Mouse (Mus musculus): ENCODE measurements around the gene Gipc3. TPM values are rescaled to one million over a fixed set of nuclear protein-coding genes. Genes with fewer than 3 reads are reported as not detected.

Gene Gipc3
- polyA plus RNA-seq, 1 experiment, result 1.2 TPM

DNA sequence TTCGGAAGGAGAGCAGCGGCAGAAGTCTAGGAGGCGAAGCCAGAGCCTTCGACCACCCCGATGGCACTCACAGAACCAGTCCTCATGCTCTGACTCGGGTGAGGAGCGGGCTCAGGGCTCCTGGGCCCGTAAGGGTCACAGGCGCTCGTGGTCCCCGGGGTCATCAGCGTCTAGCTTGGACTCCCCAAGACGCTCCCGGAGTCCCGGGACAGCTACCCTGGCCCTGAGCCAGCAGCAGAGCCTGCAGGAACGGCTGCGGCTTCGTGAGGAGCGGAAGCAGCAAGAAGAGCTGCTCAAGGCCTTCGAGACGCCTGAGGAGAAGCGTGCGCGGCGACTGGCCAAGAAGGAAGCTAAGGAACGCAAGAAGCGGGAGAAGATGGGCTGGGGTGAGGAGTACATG is 20.6 kb downstream of the Gipc3 start:
- Histone ChIP-seq H3K4me3 (ENCODE audit: low read depth, low read length) (no peak overlapping the region; the same call in 1 of the 2 replicates), H3K36me3 (ENCODE audit: control insufficient read depth, insufficient read depth, low read length) (peaks cover 49% of the 10 kb centered on the region), H3K27ac (ENCODE audit: insufficient read depth, low read depth, low read length) (no peak overlapping the region), H3K27me3 (ENCODE audit: control insufficient read depth, insufficient read depth, low read length) (no peaks in the 10 kb centered on the region), H3K4me1 (ENCODE audit: control insufficient read depth, insufficient read depth, insufficient read length, low read length) (peaks cover 23% of the 10 kb centered on the region)
- TF ChIP-seq CTCF (IDR thresholded peaks at IDR 0.05; ENCODE audit: extremely low read depth, insufficient read length, insufficient replicate concordance, low read depth, low read length), result no peak
- TF ChIP-seq POLR2A (IDR thresholded peaks at IDR 0.05; ENCODE audit: low read depth, low read length), result no peak
- WGBS, result 91% methylated on average over 27 of the region's 27 CpGs

DNA sequence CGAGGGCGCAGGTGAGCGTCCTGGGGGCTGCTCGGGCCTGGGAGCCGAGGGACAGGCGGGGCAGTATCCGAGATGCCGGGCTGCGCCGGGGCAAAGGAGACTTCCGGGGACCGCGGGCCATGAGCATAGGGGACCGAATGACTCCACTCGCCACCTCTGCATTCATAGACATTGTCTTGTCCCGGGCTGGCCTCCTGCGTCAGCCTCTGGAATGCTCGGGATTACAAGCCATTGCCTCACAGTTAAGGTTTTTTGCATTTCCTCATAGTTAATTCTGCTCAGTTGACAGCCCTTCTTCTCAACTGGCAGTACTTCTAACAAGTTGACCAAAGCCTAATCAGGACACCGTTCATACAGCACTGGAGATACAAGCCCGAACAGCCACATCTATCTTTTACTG is 21.6 kb downstream of the Gipc3 start:
- under 1% methylated on average over 20 of the region's 20 CpGs for WGBS
- Histone ChIP-seq H3K4me1 (ENCODE audit: control insufficient read depth, insufficient read depth, insufficient read length, low read length) (peaks cover 30% of the 10 kb centered on the region), H3K36me3 (ENCODE audit: control insufficient read depth, insufficient read depth, low read length) (peaks cover 41% of the 10 kb centered on the region), H3K27ac (ENCODE audit: insufficient read depth, low read depth, low read length) (peak overlapping the region; percentile 88; the same call in 1 of the 2 replicates), H3K4me3 (ENCODE audit: low read depth, low read length) (peak overlapping the region; percentile 82), H3K27me3 (ENCODE audit: control insufficient read depth, insufficient read depth, low read length) (no peaks in the 10 kb centered on the region)
- TF ChIP-seq POLR2A (IDR thresholded peaks at IDR 0.05; ENCODE audit: low read depth, low read length), result no peak
- TF ChIP-seq CTCF (IDR thresholded peaks at IDR 0.05; ENCODE audit: extremely low read depth, insufficient read length, insufficient replicate concordance, low read depth, low read length), result no peak

DNA sequence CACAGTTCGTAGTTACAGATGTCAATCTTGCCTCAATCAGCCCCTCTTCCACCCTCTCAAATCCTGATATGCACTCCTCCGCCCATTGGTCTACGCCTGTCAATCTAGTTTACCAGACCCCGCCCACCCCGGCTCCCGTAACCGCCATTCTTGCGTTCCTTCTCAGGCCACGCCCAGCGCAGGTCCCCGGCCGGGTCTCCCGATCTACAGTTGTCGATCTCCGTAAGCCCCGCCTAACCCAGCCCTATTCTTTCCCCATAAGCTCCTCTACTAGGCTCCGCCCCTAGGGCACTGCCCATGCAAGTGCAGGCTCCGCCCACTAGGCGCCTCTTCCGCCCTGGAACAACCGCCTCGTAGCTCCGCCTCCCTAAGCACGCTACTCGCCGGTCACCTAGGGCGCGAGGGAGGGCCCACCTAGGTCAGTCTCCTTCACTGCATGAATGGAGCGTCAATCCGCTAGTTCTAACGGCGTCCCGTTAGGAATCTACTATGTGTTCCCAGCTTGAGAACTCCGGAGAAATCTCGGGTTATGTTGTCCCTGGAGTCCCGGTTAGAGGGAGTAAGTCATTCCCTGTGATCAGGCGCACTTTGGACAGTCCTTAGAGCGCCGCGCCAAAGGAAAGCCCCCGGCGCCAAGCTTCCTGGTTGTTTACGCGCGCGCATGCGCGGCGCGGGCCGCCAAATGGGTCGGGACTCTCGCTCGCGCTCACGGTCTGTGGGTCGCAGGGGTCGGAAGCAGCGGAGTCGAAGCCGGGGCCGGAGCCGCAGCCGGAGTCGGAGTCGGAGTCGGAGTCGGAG is 22.3 kb downstream of the Gipc3 start, which contains the start of gene Cactin:
Cactin (plus strand) TSS at position 554 of the 798 bp plus-strand sequence.
- H3K4me3 ChIP-seq (ENCODE audit: low read depth, low read length), result peak within 1 kb of the TSS; percentile 82
- peak within 1 kb of the TSS; percentile 91 for H3K27ac ChIP-seq (ENCODE audit: insufficient read depth, low read depth, low read length)
- WGBS, result under 1% methylated on average over 68 of the region's 68 CpGs
- peaks cover 34% of the 10 kb centered on the region for H3K36me3 ChIP-seq (ENCODE audit: control insufficient read depth, insufficient read depth, low read length)
- H3K4me1 ChIP-seq (ENCODE audit: control insufficient read depth, insufficient read depth, insufficient read length, low read length), result peaks cover 30% of the 10 kb centered on the region
- H3K27me3 ChIP-seq (ENCODE audit: control insufficient read depth, insufficient read depth, low read length), result no peaks in the 10 kb centered on the region
- TF ChIP-seq POLR2A (IDR thresholded peaks at IDR 0.05; ENCODE audit: low read depth, low read length) (peak; percentile 49; the same call in 1 of the 2 replicates), CTCF (IDR thresholded peaks at IDR 0.05; ENCODE audit: extremely low read depth, insufficient read length, insufficient replicate concordance, low read depth, low read length) (no peak)

DNA sequence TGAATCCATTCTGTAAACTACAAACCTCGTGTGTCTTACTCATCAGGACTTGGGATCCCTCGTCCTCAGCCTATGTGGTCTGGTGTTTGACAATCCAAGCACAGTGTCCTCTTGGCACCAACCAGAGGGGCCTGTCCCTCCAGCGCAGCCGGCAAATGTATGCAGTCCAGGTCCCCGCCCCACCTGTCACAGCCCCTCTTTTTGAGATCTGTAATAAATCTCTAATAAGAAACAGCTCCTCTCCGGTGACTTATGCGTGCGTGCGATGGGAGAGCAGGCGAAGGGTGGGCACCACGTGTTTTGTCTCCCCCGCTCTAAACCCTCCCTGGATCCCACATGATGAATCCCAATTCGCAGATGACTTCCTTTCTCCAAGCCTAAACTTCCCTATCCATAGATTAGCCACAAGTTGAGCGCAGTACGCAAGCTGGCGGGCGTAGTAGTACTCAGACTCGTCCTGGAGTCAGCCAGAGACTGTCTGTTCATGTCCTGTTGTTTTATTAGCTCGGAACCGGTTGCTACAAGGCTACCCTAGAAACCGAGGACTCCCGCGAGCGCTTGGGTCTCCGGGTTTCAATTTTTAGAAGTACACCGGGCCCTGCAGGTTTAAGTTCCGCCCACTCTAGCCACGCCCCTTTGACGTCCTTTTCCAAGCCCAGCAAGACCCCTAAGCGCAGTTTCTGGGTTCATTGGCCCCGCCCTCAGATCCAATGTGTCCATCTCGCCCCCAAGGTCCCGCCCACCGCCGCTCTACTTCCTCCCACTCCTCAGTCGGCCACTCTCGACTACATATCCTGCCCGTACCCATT is 23.1 kb downstream of the Gipc3 start:
- H3K27me3 ChIP-seq (ENCODE audit: control insufficient read depth, insufficient read depth, low read length), result no peaks in the 10 kb centered on the region
- TF ChIP-seq POLR2A (IDR thresholded peaks at IDR 0.05; ENCODE audit: low read depth, low read length), result no peak
- TF ChIP-seq CTCF (IDR thresholded peaks at IDR 0.05; ENCODE audit: extremely low read depth, insufficient read length, insufficient replicate concordance, low read depth, low read length), result no peak
- peaks cover 26% of the 10 kb centered on the region for H3K36me3 ChIP-seq (ENCODE audit: control insufficient read depth, insufficient read depth, low read length)
- peak overlapping the region; percentile 65 for H3K4me3 ChIP-seq (ENCODE audit: low read depth, low read length)
- under 1% methylated on average over 38 of the region's 38 CpGs for WGBS
- peaks cover 30% of the 10 kb centered on the region for H3K4me1 ChIP-seq (ENCODE audit: control insufficient read depth, insufficient read depth, insufficient read length, low read length)
- peak overlapping the region; percentile 91 for H3K27ac ChIP-seq (ENCODE audit: insufficient read depth, low read depth, low read length)

DNA sequence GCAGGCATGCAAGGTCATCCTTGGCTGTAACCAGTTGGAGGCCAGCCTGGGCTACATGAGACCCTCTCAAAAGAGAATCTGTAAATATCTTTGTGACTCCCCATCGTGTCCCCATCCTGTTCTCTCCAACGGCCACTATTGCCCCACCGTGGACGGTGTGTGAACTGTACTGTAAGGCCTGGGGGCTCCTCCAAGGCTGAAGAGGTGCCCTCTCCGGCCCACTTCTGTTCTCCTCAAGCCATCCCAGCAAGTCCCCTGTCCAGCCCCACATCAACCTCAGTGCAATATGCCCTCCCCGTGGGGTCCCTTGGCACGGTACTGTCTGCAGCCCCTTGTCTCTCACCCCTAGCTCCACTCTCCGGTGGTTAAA is 23.8 kb downstream of the Gipc3 start:
- H3K27me3 ChIP-seq (ENCODE audit: control insufficient read depth, insufficient read depth, low read length), result no peaks in the 10 kb centered on the region
- H3K36me3 ChIP-seq (ENCODE audit: control insufficient read depth, insufficient read depth, low read length), result peaks cover 20% of the 10 kb centered on the region
- WGBS, result 29% methylated on average over 8 of the region's 8 CpGs
- TF ChIP-seq POLR2A (IDR thresholded peaks at IDR 0.05; ENCODE audit: low read depth, low read length) (no peak), CTCF (IDR thresholded peaks at IDR 0.05; ENCODE audit: extremely low read depth, insufficient read length, insufficient replicate concordance, low read depth, low read length) (no peak)
- peak overlapping the region; percentile 65; the same call in 1 of the 2 replicates for H3K4me3 ChIP-seq (ENCODE audit: low read depth, low read length)
- peaks cover 30% of the 10 kb centered on the region for H3K4me1 ChIP-seq (ENCODE audit: control insufficient read depth, insufficient read depth, insufficient read length, low read length)
- H3K27ac ChIP-seq (ENCODE audit: insufficient read depth, low read depth, low read length), result peak overlapping the region; percentile 91; the same call in 1 of the 2 replicates

DNA sequence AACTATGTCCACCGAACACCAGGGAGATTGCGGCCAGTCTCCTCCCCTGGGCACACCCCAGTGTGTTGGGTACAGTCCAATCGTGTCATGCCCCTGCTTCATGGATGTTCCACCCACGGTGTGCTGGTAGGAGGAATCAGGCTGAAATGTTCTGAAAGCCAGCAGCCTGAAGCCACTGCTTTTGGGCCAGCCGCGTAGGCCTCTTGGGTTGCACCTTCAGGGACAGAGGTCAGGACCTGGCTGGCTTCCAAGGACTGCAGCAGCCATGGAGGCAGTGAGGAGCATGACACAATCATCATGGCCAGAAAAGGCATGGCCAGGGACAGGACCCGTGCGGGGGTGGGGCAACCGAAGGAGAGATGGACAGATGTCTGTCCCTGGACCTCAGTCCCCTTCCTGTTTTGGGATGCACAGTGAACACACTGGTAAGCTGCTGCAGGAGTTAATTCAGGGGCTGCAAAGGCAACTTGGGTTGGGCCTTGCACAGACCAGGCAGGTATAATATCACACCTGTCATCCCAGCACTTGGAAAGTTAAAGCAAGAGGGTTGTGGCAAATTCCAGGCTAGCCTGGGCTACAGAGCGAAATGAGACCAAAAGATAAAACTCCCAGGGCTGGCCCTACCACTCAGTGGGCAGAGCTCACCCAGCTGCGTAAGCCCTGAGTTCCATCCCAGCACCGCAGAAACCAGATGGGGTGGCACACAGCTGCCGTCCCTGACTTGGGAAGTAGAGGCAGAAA is 24.3 kb downstream of the Gipc3 start:
- H3K4me1 ChIP-seq (ENCODE audit: control insufficient read depth, insufficient read depth, insufficient read length, low read length), result peaks cover 30% of the 10 kb centered on the region
- no peak overlapping the region for H3K27ac ChIP-seq (ENCODE audit: insufficient read depth, low read depth, low read length)
- H3K27me3 ChIP-seq (ENCODE audit: control insufficient read depth, insufficient read depth, low read length), result no peaks in the 10 kb centered on the region
- H3K36me3 ChIP-seq (ENCODE audit: control insufficient read depth, insufficient read depth, low read length), result peaks cover 16% of the 10 kb centered on the region
- TF ChIP-seq CTCF (IDR thresholded peaks at IDR 0.05; ENCODE audit: extremely low read depth, insufficient read length, insufficient replicate concordance, low read depth, low read length) (no peak), POLR2A (IDR thresholded peaks at IDR 0.05; ENCODE audit: low read depth, low read length) (0 out of 2 replicates have a peak, but pooled peaks have one; percentile 21)
- H3K4me3 ChIP-seq (ENCODE audit: low read depth, low read length), result no peak overlapping the region
- 77% methylated on average over 13 of the region's 13 CpGs for WGBS
